Mouse (Mus musculus): ENCODE results near the gene Setd1b.
"Not testable (repeated sequence)": the region's sequence is repeated elsewhere in the genome, so short reads cannot be mapped to it uniquely, and the experiment has no call there.

Setd1b gene

DNA sequence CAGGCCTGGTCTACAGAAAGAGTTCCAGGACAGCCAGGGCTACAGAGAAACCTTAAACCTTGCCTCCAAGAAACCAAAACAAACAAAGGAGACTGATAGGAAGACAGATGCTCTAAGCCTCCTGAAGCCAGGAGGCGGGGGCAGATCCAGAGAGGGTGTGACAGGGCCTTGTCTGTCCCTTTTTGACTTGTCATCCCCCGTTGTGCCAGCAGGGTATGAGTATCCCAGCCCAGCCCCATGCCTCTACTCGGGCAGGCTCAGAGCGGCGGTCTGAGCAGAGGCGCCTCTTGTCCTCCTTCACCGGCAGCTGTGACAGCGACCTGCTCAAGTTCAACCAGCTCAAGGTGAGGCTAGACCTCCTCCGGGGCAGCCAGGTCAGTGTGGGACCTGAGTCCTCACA, 20.9 kb downstream of the Setd1b start:
- no peak for DNase-seq

DNA sequence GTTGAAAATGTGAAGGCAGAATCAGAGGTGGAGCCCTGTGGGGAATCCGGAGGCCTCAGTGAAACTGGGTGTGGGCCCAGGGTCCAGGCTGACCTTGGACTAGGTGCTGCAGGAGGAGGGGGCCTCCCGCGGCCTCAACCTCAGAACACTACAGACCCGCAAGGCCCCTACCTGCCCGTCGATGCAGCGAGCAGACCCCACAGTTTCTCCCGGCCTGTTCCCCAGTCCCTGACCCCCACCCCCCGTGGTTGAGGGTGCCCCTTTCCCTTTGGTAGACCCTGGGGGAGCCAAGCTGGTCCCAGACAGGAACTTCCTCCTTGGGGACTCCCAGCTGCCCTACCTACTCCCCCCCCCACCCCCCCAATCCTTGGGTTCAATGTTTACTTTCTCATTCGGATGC, 24.4 kb downstream of the Setd1b start:
- DNase-seq = no peak

DNA sequence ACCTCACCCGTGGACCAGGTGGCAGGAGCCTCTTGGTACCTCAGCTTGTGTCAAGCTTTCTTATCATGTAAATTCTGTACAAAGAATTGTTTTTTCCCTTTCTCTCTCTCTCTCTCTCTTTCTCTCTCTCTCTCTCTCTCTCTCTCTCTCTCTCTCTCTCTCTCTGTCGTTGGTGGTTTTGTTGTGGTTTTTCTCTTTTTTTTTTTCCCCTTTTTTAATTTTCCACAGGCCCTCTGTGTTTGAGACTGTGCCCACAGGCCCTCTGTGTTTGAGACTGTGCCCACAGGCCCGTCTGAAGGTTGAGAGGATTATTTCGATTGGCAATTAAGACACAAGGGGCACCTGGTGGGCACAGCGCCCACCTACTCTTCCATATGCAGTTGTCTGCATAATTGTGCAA, 25.6 kb downstream of the Setd1b start:
- DNase-seq = no peak

DNA sequence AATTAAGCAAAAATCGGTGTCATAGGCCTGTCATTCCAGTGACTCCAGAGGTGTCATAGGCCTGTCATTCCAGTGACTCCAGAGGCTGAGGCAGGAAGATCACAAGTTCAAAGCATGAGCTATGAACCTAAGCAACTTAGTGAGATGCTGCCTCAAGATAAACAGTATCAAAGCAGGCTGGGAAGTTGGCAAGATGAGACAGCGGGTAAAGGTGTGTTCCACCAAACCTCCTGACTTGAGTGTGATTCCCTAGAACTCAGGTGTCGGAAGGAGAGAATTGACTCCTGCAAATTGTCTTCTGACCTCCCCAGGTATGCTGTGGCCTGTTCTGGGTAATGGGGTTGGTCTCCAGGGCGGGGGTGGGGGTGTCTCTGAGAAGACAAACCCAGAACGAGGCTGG, 27.3 kb downstream of the Setd1b start, which contains the start of gene Psmd9:
Gene Psmd9 (plus strand): TSS at position 130 of the 400 bp plus-strand sequence.
- no peak for DNase-seq

DNA sequence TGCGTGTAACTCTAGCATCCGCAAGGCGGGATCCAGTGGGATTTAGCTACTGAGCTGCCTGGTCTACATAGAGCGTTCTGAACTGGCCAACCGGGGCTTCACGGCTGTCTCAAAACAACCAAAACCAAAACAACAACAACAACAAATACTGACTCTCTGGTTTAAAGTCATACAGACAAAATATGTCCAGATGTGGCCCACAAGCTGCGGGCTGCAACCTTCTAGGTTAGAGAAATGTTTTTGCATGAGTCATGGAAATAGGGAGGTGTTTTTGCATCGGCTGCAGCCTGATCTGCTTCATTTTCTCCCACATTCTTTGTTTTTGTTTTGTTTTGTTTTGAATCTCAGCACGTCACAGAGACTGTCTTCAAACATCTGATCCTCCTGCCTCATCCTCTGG, 28.4 kb downstream of the Setd1b start:
- DNase-seq = no peak

DNA sequence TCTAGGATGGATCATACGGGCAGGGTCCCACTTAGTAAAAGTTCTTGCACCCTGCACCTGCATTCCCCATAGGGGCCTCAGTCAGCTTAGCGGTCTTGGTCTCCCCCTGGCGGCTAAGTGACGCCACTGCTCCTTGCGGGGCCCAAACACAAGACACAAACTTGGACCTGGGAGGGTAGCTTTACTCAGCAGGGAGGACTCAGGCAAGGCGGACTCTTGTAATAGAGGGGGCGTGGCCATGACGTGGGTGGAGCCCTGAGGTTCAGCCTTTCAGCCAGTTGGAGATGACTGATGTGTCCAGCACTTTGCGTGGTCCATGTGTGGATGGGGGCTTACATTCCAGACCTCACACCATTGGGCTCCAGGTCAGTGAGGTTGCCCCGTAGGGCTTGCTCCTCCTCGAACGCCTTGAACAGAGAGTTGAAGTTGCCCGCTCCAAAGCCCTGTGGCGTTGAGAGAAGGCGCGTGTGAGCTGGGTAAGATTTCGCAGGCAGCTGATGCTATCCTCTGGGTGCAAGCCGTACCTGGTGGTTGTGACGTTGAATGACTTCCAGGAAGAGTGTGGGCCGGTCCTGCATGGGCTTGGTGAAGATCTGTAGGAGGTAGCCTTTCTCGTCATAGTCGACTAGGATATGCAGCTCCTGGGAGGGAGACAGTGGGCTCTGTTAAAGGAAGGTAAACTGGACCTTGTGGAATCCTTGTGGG, 29.8 kb downstream of the Setd1b start:
- DNase-seq = peak; percentile 92

DNA sequence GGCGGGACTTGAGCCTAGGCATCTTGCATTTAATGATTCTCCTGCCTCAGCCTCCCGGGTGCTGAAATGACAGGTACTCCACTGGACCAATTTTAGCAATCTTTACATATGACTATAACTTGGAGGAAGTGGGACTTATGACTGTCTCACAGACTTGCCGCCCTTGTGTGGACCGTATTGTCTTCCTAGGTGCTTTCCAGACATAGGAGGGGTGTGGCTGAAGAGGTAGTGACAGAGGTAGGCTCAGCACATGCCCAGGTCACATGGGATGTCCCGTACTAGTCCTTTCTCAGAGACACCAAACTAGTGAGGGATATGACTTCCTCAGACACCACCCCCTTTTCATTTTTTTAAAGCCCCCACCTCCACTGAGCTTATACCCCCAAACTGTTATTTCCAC, 36.8 kb downstream of the Setd1b start:
- no peak for DNase-seq

DNA sequence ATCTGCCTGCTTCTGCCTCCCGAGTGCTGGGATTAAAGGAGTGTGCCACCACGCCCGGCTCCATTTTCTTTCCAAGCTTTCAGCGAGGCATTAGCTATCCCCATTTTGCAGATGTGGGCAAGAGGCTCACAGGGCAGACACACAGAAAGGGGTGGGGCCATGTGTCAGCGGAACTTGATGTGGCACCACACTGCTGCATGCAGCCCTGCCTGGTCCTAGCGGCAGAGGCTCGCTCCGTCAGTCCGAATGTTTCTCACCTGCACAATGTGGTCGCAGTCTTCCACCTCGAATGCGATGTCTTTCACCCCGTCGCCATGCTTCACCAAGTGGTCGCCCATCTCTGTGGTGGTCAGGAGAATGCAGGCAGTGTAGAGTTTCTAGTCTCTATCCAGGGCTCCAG, 38.4 kb downstream of the Setd1b start:
- no peak for DNase-seq

DNA sequence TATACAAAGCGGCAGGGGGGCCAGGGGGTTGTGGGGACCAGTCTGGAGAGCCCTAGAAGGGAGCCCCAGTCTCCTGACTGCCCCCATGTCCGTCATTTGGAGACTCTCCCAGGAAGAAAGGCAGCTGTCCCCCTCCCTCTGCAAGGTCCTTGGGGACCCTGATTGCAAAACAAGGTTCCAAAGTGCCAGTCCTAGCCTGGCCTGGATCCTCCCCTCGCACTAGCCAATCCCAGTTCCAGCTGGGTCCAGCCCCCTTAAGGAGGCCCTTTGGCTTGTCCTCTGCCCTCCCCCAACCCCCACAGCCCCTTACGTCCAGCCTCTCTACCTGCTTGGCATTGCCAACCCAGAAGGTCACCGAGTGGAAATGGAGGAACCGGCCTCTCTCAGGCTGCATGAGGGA, 39.5 kb downstream of the Setd1b start:
- DNase-seq = peak; percentile 37

DNA sequence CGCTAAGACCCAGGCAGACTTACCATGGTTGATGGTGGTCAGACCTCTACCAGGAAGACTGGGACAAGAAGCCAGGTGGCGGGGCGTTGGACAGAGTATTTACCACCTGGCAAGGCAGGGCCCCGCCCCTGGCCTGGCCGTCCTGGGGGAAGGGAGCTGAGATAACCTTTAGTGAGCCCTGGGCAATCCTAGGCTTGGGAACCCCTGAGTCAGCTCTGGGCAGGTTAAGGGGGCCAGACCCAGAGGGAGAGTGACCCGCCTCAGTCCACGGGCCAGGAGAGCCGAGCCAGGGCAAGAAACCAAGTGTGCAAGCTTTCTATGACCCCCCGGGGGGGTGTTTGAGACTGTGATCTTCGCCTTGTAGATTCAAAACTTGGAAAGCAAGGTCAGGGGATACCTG, 40.7 kb downstream of the Setd1b start, which contains the start of gene Hpd:
Gene Hpd (minus strand): TSS at position 77 of the 400 bp plus-strand sequence.
- DNase-seq = no peak

DNA sequence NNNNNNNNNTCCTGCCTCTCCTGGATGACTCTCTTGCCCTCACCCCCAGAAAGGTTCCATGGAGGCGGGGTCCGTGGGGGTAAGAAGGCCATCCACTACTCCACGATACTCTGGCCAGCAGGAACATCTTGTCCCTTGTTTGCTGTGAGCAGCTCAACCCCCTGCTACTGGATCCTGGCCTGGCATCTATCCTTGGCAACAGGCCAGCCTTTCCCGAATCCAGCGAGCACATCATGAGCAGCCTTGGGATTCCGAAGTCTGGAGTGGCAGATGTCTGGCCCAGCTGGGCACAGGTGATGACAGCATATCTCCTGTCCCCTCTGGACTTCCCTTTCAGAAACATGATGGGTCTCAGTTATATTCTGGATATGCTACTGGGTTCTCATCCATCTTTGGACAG, 44.0 kb downstream of the Setd1b start:
- no peak for DNase-seq

DNA sequence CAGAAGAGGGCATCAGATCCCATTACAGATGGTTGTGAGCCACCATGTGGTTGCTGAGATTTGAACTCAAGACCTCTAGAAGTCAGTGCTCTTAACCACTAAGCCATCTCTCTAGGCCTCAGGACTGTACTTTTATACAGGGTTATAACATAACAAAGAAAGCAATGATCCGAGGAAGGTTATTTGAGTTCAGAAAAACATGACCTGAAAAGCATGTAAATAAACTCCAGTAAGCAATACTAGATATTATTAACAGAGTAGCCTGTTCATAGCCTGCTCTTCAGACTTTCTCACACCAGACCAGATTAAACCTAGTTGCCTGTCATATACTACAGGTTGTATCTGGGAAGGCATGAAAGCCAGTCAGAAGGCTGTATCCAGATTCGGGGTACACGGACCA, 45.3 kb downstream of the Setd1b start:
- no peak for DNase-seq

DNA sequence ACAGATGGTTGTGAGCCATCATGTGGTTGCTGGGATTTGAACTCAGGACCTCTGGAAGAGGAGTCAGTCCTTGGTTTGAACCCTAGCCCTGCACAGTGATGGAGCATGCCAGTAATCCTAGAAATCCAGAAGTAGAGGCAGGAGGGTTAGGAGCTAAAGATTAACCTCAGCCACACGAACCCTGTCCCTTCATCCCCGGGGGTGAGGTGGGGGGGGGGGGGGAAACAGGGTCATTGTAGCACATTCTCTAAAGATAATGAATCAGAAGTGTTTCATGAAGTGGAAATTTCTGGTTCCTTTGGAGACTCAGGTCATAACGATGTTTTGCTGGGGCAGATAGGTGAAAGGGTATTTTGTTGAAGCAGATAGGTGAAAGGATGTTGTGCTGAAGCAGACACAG, 48.9 kb downstream of the Setd1b start:
- no peak for DNase-seq

DNA sequence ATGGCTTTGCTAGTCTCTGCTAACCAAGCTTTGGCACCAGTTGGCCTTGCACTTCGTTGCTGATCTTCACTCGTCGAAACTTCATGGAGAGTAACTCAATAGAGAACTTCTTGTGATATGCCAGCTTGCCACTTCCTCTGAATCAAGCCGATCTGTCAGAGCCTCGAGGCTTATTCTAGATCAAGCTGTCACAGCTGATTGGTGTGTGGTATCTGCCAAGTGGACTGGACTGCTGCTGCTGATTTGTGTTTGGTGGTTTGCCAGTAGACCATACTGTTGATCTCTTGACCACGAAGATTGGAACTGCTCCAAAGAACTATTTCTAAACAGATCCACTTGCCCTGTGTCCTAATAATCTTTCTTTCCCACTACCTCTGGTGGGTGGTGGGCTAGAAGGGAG, 49.4 kb downstream of the Setd1b start:
- DNase-seq = no peak

DNA sequence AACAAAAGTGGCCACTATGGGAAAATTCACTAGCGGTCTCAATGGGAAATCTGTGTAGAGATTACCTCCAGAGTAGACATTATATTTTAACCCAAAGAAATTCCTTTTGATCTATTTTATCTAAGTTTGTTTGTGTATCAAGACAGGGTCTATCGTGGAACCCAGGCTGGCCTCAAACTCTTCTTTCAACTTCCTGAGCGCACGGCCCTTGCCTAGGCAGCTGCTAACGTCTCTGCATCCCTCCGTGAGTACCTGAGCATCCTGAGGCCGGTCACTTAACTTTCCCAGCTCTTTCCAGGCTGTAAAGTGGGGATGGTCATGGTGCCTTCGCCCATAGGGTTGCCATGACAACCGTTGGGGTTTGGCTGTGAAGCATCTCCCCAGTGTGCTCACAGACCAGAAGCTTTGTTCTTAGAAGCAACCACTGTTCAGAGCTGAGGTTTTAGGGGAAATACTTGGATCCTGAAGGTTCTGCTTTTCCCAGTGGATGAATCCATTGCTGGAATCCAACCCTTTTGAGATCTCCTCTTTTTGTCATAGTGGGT, 50.7 kb downstream of the Setd1b start:
- DNase-seq = no peak

DNA sequence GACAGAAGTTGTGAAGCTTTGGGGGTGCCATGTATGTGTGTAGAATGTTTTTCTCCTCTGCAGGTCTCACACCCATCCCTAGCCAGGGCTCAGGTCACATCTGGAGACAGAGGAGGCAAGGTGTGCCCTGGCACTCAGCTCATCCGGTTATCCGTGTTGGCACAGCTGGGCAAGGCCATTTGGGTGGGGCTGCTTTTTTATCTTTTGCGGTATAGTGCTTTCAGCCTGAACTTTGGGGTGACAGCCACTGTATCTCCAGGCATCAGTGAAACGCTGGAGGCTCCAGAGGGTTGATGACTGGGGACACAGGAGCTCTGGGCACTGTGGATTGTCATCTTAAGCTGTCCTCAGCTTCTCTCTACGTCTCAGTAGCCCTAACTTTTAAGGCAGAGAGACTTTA, 51.4 kb downstream of the Setd1b start:
- DNase-seq = peak; percentile 86

DNA sequence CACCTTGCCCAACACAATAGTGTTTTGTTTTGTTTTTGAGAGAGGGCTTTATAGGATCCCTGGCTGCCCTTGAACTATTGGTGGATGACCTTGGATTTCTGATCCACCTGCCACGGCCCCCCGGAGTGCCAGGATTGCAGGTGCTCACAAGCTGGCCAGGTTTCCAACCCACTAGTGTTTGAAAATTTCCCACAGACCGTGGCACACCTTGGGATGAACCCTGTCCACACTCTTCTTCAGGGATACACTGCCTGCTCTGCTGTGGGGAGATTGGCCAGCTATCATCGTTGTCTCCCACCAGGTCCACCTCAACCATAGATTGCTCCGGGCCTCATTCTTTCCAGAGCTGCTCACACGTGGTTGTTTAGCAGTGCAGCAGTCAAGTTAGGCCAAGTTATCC, 52.9 kb downstream of the Setd1b start:
- DNase-seq = no peak

DNA sequence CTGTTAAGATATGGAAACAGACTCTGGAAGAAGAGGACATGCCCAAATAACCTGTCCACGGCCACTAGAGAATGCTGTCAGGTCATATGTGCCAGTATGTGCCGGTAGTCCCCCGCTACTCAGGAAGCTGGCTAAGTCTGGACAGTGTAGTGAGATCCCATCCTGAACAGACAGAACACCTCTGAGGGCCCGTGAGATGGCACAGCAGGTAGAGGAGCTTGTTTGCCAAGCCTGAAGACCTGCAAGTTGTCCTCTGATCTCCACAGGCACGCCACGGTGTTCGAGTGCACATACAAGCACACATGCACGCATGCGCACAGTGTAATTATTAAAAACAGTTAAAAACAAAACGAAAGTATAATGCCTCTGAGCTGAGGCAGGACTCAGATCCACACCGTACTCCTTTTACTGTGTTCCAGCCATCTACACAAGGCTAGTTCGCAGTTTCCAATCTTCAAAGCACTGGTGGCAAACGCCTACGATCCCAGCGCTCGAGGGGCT, 53.6 kb downstream of the Setd1b start:
- no peak for DNase-seq

DNA sequence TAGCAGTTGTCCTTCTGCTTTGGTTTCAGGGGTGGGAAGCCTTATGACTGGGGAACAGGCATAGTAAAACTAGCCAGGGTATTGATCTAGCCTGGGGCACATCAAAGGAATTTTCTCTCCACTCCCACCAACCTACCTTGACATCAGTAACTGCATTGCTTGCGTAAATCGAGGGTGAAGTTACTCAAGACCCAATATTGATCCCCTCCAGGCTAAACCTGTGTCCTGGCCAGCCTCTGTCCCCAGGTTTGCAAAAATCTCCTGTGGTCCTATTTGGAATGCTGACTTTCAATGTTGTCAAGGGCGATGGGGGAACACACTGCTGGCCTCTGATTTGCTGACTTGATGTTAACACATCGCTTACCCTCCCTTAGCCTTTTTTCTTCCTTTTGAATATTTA, 54.8 kb downstream of the Setd1b start:
- no peak for DNase-seq

DNA sequence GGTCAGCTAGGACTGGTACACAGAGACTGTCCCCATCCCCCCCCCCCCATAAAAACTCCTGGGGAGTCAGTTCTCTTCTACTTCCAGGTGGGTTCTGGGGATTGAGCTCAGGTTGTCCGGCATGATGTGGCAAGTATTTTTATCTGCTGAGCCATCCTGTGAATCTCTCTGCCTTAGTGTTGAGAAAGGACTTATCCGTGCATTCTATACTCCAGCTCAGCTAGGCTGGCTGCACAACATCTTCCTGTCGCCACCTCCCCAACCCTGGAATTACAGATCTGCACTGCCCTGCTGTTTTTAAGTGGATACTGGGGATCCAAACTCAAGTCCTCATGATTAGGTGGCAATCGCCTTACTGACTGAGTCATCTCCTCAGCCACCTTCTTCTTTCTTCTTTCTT, 56.5 kb downstream of the Setd1b start:
- DNase-seq = no peak

DNA sequence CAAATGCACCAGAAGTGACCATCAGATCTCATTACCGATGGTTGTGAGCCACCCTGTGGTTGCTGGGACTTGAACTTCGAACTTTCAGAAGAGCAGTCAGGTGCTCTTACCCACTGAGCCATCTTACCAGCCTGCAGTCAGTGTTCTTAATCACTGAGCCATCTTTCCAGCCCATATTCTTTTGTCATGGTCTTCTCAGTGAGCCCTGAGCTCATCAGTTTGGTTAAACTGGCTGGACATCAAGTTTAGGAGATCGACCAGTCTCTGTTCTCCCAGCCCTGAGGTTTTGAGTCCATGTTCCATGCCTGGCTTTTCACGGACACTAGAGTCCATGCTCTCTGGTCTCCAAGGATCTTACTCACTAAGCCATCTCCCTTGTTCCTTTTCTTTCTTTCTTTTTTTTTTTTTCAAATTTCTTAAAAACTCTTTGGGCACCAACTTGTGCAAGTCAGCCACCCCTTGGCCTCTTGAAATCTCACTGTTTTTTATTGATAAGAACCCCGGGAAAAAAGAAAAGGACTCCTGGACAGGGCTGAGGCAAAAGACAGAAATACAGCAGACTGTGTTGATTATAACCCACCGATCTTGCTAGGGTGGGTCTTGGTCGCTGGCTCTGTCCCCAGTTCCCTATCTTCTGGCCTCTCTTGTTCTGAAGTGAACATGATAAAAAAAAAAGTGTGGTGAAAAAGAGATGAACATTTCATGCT, 59.0 kb downstream of the Setd1b start:
- DNase-seq = not testable (repeated sequence)

DNA sequence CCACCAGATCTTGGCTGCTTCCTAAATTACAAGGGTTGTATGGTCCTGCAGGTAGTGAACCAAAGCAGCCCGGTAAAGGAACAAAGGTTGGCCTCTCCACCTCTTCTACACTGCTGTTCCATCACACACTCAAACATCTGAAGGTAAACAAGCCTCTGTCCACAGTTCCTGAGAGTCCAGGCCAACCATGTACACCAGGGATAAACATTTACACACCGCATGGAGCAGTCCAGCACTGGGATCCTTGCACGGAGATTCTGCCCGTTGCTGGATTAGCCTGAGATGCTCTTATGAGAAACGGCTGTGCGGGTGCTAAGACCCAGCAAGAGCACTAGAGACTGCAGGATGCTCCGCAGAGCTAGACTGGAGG, 59.5 kb downstream of the Setd1b start:
- peak; percentile 17 for DNase-seq

DNA sequence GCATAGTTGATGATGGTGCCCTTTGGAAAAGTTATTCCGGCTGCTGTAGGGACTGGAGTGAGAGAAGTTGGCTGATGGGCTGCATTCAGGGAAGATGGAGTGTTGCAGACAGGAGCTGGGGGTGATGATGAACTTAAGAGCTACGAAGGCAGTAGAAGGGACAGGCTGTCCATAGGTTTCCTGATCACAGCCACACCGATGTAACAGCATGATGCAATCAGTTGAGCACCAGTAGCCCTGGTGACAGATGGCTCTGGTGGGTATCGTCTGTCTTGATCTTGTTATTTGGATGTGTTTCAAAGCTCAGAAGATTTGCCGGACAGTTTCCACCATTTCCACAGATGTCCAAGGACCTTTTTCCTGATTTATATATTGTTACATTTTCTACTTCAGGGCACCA, 60.0 kb downstream of the Setd1b start:
- peak; percentile 40 for DNase-seq

DNA sequence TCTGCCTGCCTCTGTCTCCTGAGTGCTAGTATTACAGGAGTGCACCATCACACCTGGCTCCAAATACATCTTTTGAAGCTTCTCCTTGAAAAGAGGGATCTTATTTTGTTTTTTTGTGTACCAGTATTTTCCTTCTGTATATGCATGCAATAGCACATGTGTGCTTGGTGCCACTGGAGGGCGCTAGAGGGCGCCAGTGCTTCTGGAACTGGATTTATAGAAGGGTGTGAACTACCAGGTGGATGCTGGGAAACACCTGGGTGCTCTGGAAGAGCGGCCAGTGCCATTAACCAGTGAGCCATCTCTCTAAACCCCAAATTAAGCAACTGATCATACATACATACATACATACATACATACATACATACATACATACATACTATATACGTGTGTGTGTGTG, 60.8 kb downstream of the Setd1b start:
- not testable (repeated sequence) for DNase-seq
